Mouse (Mus musculus): ENCODE measurements around the gene Trip11. TPM values are rescaled to one million over a fixed set of nuclear protein-coding genes. Genes with fewer than 3 reads are reported as not detected.

The Trip11 gene
- total RNA-seq, 1 experiment from 2014 or later = 45.6 TPM

- peak; percentile 45 to 49 for ATAC-seq (replicated peaks in 1 of 2; ENCODE audit: insufficient read depth in 1 of 2, low FRiP score in 2 of 2, low TSS enrichment in 1 of 2, low read depth in 1 of 2, poor library complexity in 2 of 2, severe bottlenecking in 2 of 2)
These were observed 8.2 kb downstream of the Trip11 start for GRCm38 (mm10) chr12:101904906-101905305.

GRCm38 (mm10) chr12:101904170-101904569 lies 8.9 kb downstream of the Trip11 start:
- no peak for ATAC-seq (replicated peaks in 1 of 2; ENCODE audit: insufficient read depth in 1 of 2, low FRiP score in 2 of 2, low TSS enrichment in 1 of 2, low read depth in 1 of 2, poor library complexity in 2 of 2, severe bottlenecking in 2 of 2)

- no peak for ATAC-seq (replicated peaks in 1 of 2; ENCODE audit: insufficient read depth in 1 of 2, low FRiP score in 2 of 2, low TSS enrichment in 1 of 2, low read depth in 1 of 2, poor library complexity in 2 of 2, severe bottlenecking in 2 of 2)
These were observed 13.3 kb downstream of the Trip11 start for GRCm38 (mm10) chr12:101899671-101900245.

- no peak for ATAC-seq (replicated peaks in 1 of 2; ENCODE audit: insufficient read depth in 1 of 2, low FRiP score in 2 of 2, low TSS enrichment in 1 of 2, low read depth in 1 of 2, poor library complexity in 2 of 2, severe bottlenecking in 2 of 2)
These were observed 14.1 kb downstream of the Trip11 start for GRCm38 (mm10) chr12:101898966-101899365.

GRCm38 (mm10) chr12:101897113-101897512 lies 16.0 kb downstream of the Trip11 start:
- ATAC-seq (replicated peaks in 1 of 2; ENCODE audit: insufficient read depth in 1 of 2, low FRiP score in 2 of 2, low TSS enrichment in 1 of 2, low read depth in 1 of 2, poor library complexity in 2 of 2, severe bottlenecking in 2 of 2) = no peak

GRCm38 (mm10) chr12:101893296-101893695 lies 19.8 kb downstream of the Trip11 start:
- ATAC-seq (replicated peaks in 1 of 2; ENCODE audit: insufficient read depth in 1 of 2, low FRiP score in 2 of 2, low TSS enrichment in 1 of 2, low read depth in 1 of 2, poor library complexity in 2 of 2, severe bottlenecking in 2 of 2) = no peak

- ATAC-seq (replicated peaks in 1 of 2; ENCODE audit: insufficient read depth in 1 of 2, low FRiP score in 2 of 2, low TSS enrichment in 1 of 2, low read depth in 1 of 2, poor library complexity in 2 of 2, severe bottlenecking in 2 of 2) = no peak
These were observed 20.2 kb downstream of the Trip11 start for GRCm38 (mm10) chr12:101892832-101893231.

GRCm38 (mm10) chr12:101891066-101891465 lies 22.0 kb downstream of the Trip11 start:
- no peak for ATAC-seq (replicated peaks in 1 of 2; ENCODE audit: insufficient read depth in 1 of 2, low FRiP score in 2 of 2, low TSS enrichment in 1 of 2, low read depth in 1 of 2, poor library complexity in 2 of 2, severe bottlenecking in 2 of 2)

- no peak for ATAC-seq (replicated peaks in 1 of 2; ENCODE audit: insufficient read depth in 1 of 2, low FRiP score in 2 of 2, low TSS enrichment in 1 of 2, low read depth in 1 of 2, poor library complexity in 2 of 2, severe bottlenecking in 2 of 2)
These were observed 23.7 kb downstream of the Trip11 start for GRCm38 (mm10) chr12:101889351-101889750.

- ATAC-seq (replicated peaks in 1 of 2; ENCODE audit: insufficient read depth in 1 of 2, low FRiP score in 2 of 2, low TSS enrichment in 1 of 2, low read depth in 1 of 2, poor library complexity in 2 of 2, severe bottlenecking in 2 of 2) = no peak
These were observed 24.8 kb downstream of the Trip11 start for GRCm38 (mm10) chr12:101888312-101888711.

GRCm38 (mm10) chr12:101884926-101885325 lies 28.1 kb downstream of the Trip11 start:
- no peak for ATAC-seq (replicated peaks in 1 of 2; ENCODE audit: insufficient read depth in 1 of 2, low FRiP score in 2 of 2, low TSS enrichment in 1 of 2, low read depth in 1 of 2, poor library complexity in 2 of 2, severe bottlenecking in 2 of 2)

GRCm38 (mm10) chr12:101876374-101876773 lies 36.7 kb downstream of the Trip11 start:
- ATAC-seq (replicated peaks in 1 of 2; ENCODE audit: insufficient read depth in 1 of 2, low FRiP score in 2 of 2, low TSS enrichment in 1 of 2, low read depth in 1 of 2, poor library complexity in 2 of 2, severe bottlenecking in 2 of 2) = no peak

- no peak; a peak in 1 of 4 replicates for ATAC-seq (replicated peaks in 1 of 2; ENCODE audit: insufficient read depth in 1 of 2, low FRiP score in 2 of 2, low TSS enrichment in 1 of 2, low read depth in 1 of 2, poor library complexity in 2 of 2, severe bottlenecking in 2 of 2)
These were observed 38.0 kb downstream of the Trip11 start for GRCm38 (mm10) chr12:101875107-101875506.

- no peak for ATAC-seq (replicated peaks in 1 of 2; ENCODE audit: insufficient read depth in 1 of 2, low FRiP score in 2 of 2, low TSS enrichment in 1 of 2, low read depth in 1 of 2, poor library complexity in 2 of 2, severe bottlenecking in 2 of 2)
These were observed 50.6 kb downstream of the Trip11 start for GRCm38 (mm10) chr12:101862286-101862964.

- ATAC-seq (replicated peaks in 1 of 2; ENCODE audit: insufficient read depth in 1 of 2, low FRiP score in 2 of 2, low TSS enrichment in 1 of 2, low read depth in 1 of 2, poor library complexity in 2 of 2, severe bottlenecking in 2 of 2) = no peak
These were observed 52.8 kb downstream of the Trip11 start for GRCm38 (mm10) chr12:101860256-101860655.

- no peak for ATAC-seq (replicated peaks in 1 of 2; ENCODE audit: insufficient read depth in 1 of 2, low FRiP score in 2 of 2, low TSS enrichment in 1 of 2, low read depth in 1 of 2, poor library complexity in 2 of 2, severe bottlenecking in 2 of 2)
These were observed 55.1 kb downstream of the Trip11 start for GRCm38 (mm10) chr12:101858011-101858410.

- no peak for ATAC-seq (replicated peaks in 1 of 2; ENCODE audit: insufficient read depth in 1 of 2, low FRiP score in 2 of 2, low TSS enrichment in 1 of 2, low read depth in 1 of 2, poor library complexity in 2 of 2, severe bottlenecking in 2 of 2)
These were observed 58.7 kb downstream of the Trip11 start for GRCm38 (mm10) chr12:101854336-101854735.

- ATAC-seq (replicated peaks in 1 of 2; ENCODE audit: insufficient read depth in 1 of 2, low FRiP score in 2 of 2, low TSS enrichment in 1 of 2, low read depth in 1 of 2, poor library complexity in 2 of 2, severe bottlenecking in 2 of 2) = no peak; a peak in 1 of 4 replicates
These were observed 61.1 kb downstream of the Trip11 start for GRCm38 (mm10) chr12:101851846-101852564.

All from hematopoietic stem cell, adult 5-6 weeks (primary cell).